Mouse (Mus musculus): Measurements from ENCODE around the gene Zdhhc6.

Zdhhc6 gene

GRCm38 (mm10) chr19:55300525-55300924 is 15.3 kb downstream of the Zdhhc6 start:
- DNase-seq (ENCODE audit: low read depth, low spot score): no peak

GRCm38 (mm10) chr19:55299378-55299777 is 16.5 kb downstream of the Zdhhc6 start:
- no peak for DNase-seq (ENCODE audit: low read depth, low spot score)

- no peak for DNase-seq (ENCODE audit: low read depth, low spot score)
Measured at GRCm38 (mm10) chr19:55297961-55298360, 17.9 kb downstream of the Zdhhc6 start.

GRCm38 (mm10) chr19:55297489-55297888 is 18.3 kb downstream of the Zdhhc6 start:
- DNase-seq (ENCODE audit: low read depth, low spot score): no peak

GRCm38 (mm10) chr19:55296301-55296700 is 19.5 kb downstream of the Zdhhc6 start:
- no peak for DNase-seq (ENCODE audit: low read depth, low spot score)

- DNase-seq (ENCODE audit: low read depth, low spot score): no peak
Measured at GRCm38 (mm10) chr19:55295556-55295955, 20.3 kb downstream of the Zdhhc6 start.

GRCm38 (mm10) chr19:55295075-55295474 is 20.8 kb downstream of the Zdhhc6 start:
- no peak for DNase-seq (ENCODE audit: low read depth, low spot score)

- DNase-seq (ENCODE audit: low read depth, low spot score): no peak
Measured at GRCm38 (mm10) chr19:55293175-55293574, 22.7 kb downstream of the Zdhhc6 start.

- no peak for DNase-seq (ENCODE audit: low read depth, low spot score)
Measured at GRCm38 (mm10) chr19:55292210-55292850, 23.5 kb downstream of the Zdhhc6 start.

GRCm38 (mm10) chr19:55290621-55291270 is 25.1 kb downstream of the Zdhhc6 start:
- no peak for DNase-seq (ENCODE audit: low read depth, low spot score)

GRCm38 (mm10) chr19:55288974-55289373 is 26.9 kb downstream of the Zdhhc6 start:
- DNase-seq (ENCODE audit: low read depth, low spot score): no peak

- DNase-seq (ENCODE audit: low read depth, low spot score): no peak
Measured at GRCm38 (mm10) chr19:55286034-55286433, 29.8 kb downstream of the Zdhhc6 start.

GRCm38 (mm10) chr19:55284093-55284492 is 31.7 kb downstream of the Zdhhc6 start:
- DNase-seq (ENCODE audit: low read depth, low spot score): no peak

GRCm38 (mm10) chr19:55276770-55277169 is 39.1 kb downstream of the Zdhhc6 start:
- DNase-seq (ENCODE audit: low read depth, low spot score): no peak

GRCm38 (mm10) chr19:55276100-55276499 is 39.7 kb downstream of the Zdhhc6 start:
- DNase-seq (ENCODE audit: low read depth, low spot score): no peak

GRCm38 (mm10) chr19:55273340-55273739 is 42.5 kb downstream of the Zdhhc6 start:
- no peak for DNase-seq (ENCODE audit: low read depth, low spot score)

GRCm38 (mm10) chr19:55271448-55271847 is 44.4 kb downstream of the Zdhhc6 start:
- no peak for DNase-seq (ENCODE audit: low read depth, low spot score)

- DNase-seq (ENCODE audit: low read depth, low spot score): no peak
Measured at GRCm38 (mm10) chr19:55269051-55269450, 46.8 kb downstream of the Zdhhc6 start.

GRCm38 (mm10) chr19:55268150-55268549 is 47.7 kb downstream of the Zdhhc6 start:
- no peak for DNase-seq (ENCODE audit: low read depth, low spot score)

GRCm38 (mm10) chr19:55266786-55267185 is 49.0 kb downstream of the Zdhhc6 start:
- no peak for DNase-seq (ENCODE audit: low read depth, low spot score)

GRCm38 (mm10) chr19:55265269-55265668 is 50.6 kb downstream of the Zdhhc6 start:
- no peak for DNase-seq (ENCODE audit: low read depth, low spot score)

- no peak for DNase-seq (ENCODE audit: low read depth, low spot score)
Measured at GRCm38 (mm10) chr19:55260389-55261184, 55.2 kb downstream of the Zdhhc6 start.

- no peak for DNase-seq (ENCODE audit: low read depth, low spot score)
Measured at GRCm38 (mm10) chr19:55258514-55258913, 57.3 kb downstream of the Zdhhc6 start.

Data from retina, postnatal 7 days (tissue).